Mouse (Mus musculus) R1 (cell line): ENCODE measurements at regions not wholly inside any gene's neighbourhood (a gene's known extent, or its start where the extent isn't known, plus 50 kb on each side); places are given as distances from the start of the nearest gene placed in this dataset.

Source experiments
- DNase-seq: peaks from one replicate; pipeline ENCODE4 v3.0.0-alpha.2; 2018; ENCODE audit warnings: low read depth, low spot score

DNA sequence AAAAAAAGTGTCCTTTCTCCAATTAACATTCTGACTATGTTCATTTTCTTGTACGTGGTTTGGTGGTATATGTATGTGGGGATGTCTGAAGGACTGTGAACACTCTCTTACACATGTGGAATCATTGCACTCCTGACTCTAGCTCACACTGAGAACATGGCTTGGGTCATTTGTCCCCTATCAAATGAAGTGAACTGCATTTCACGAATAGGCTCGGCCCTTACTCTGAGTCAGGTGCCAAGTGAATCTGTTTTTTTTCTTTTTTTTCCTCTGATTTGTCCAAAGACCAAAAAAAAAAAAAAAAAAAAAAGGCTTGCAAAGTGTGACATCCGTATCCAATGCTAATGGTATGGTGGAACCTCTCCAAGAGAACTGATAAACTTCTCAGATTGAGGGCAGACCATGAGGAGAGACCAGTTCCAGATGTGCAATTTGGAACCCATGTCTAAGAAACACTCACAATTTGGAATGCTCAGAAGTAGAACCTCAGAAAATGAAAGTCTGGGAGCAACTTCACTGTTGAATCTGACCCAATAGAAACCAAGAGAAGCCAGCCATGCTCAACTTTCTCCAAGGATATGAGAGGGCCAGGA lies 631.7 kb upstream of the Fam160b2 start:
- no peak for DNase-seq

- DNase-seq: no peak
These were observed 631.0 kb upstream of the Fam160b2 start for GRCm38 (mm10) chr14:71230484-71231188.

DNA sequence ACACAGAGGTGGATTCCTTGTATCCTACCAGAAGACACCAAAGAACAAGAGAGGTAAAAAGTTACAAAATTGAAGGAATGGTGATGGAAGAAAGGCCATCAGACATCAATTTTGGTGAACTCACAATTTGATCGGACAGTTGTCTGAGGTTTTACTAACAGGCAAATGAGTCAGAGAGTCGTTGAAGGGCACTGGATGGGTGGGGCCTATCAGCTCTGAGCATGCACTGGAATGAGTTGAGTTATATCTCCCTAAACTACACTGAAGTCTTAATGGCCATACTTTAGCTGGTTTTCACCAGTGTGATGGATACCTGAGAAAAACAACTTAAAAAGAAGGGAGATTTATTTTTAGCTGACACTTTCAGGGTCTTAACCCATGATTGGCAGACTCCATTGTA lies 630.3 kb upstream of the Fam160b2 start:
- DNase-seq: no peak

- no peak for DNase-seq
These were observed 629.3 kb upstream of the Fam160b2 start for GRCm38 (mm10) chr14:71228894-71229446.

DNA sequence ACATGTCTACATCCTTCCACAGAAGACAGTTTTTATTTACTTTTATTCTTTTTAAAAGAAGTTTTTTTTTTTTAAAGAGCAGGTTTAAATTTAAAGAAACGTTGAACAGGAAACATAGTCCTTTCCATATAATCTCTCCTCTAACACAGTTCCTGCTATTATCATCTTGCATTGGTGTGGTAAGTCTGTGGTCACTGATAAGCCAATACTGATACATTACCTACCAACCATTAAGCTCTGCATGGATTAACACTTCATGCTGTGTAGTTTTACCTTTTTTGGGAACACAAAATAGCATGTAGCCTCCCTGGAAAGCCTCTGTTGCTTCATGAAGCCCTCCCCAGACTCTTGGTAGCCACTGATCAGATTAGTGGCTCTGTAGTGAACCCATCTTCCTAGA lies 617.4 kb upstream of the Fam160b2 start:
- DNase-seq: no peak

DNA sequence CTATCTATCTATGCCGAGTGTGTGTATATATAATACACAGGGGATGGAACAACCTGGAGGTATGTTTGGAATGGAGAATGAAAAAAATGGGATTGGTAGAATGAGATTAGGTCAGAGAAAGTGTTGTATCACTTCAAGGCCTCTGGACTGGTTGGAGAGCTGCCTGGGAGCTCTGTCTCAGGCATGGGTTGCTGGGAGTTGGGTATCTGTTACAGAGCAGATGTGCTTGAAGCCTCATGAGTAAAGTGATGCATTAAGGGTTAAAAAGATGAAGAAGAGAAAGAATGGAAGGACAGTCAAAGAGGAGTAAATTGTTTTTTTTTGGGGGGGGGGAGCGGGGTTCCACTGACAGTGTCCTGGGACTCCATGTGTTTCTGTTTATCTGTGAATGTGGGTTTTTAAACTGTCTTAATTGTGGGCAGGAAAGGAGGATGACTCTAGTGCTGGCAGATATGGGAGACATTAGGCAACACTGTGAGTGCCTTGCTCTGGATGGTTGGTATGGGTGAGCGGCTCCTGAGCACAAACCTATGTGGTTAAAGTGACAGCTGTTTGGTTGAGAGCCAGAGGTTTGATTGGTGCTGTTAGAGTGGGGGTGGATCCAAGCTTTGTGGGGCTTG lies 611.8 kb upstream of the Fam160b2 start:
- DNase-seq: no peak

- no peak for DNase-seq
These were observed 603.8 kb upstream of the Fam160b2 start for GRCm38 (mm10) chr14:71203459-71203858.

DNA sequence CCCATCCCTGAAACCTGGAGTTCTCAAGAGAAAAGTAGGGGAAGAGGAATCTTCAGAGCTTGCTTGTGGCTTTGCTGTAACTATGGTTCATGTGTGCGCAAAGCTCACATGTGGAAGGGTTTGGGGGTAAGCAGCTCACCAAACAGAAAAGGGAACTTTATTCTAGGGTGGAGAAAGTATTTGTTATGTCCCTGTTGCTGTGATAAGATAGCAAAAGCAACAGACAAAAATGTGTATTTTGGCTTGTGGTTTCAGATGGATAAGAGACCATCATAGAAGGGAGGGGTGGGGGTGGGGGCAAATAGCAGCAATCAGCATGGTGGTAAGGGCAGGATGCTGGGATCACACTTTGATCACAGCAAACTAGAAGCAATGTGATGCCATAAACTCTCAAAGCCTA lies 601.3 kb upstream of the Fam160b2 start:
- no peak for DNase-seq

DNA sequence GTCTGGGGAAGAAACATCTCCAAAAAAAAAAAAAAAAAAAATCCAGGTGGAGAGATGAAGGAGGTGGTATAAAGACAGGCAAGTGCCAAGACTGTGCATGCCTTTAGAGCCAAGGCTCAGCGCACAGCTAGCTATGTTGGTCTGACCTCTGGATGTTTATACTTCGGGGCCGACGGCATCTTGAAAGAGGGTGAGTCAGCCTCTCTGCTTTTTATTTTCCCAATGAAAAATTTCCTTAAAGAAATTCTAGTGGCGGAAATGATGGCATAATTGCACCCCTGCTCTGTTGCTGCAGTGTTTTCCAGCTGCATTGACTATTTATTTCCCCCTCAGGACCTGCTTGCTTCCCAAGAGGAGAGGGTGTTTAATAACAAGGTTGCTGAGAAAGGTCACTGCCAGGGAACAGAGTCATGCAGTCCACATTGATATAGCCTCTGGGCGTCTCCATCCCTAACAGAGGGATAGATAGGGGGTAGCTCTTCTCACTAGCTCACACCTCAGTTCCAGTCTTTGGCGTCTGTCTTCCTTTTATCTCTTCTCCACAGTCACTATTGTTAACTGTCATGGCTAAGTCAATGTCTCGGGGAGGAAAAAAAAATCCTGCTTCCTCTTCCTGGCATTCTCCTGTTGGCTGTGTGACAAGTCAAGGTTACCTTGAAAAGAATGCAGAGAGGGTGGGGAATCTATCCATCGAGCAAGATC lies 599.7 kb upstream of the Fam160b2 start:
- peak; percentile 19 for DNase-seq

- DNase-seq: no peak
These were observed 594.6 kb upstream of the Fam160b2 start for GRCm38 (mm10) chr14:71194219-71194618.

DNA sequence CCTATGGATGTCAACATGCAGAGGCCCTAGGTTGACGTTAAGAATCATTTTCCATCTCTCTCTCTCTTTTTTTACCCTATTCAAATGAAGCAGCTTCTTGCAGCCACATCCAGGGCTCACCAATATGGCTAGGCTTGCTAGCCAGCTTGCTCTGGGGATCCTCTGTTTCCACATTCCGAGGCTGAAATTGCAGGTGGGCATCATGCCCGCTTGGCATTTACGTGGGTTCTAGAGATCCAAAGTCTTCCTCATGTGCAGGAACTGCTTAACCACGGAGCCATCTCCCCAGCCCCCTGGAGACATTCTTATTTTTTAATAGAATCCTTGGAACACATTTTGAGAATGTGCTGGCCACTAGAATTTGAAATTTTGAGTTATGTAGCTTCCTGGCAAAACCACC lies 592.9 kb upstream of the Fam160b2 start:
- no peak for DNase-seq

DNA sequence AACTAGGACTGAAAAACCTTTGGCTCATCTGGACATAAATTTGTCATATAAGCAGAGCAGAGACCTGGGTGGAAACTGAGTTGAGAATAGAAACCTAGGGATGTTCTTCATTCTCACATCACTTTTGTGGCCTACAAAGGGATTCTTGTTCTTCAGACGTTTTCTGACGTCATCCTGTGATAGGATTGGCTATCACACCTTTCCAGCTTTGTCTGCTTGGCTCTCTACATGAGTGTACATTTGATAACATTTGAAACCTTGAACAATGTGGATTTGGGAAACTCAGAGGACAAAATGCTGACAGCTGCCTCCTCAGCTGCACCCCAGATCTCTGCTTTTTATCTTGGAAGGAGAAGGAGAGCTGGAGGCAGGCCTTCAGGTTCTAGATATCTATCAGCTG lies 589.7 kb upstream of the Fam160b2 start:
- DNase-seq: no peak

DNA sequence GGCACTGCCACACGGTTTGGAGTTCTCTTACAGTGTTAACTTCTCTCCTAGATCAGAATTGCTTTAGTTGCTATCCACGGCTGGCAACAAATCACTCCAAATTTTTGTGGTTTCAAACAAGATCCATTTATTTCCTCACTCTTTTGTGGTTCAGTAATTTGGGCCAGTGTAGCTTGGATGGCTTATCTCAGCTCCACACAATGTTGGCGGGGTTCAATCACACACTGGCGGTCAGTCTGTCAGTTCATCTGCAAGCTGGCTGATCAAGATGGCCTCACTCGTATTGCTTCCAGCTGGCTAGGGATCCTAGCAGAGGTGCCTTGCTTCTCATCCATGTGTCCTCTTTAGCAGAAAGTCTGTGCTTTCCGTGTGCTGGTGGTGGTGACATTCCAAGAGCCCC lies 577.7 kb upstream of the Fam160b2 start:
- no peak for DNase-seq

DNA sequence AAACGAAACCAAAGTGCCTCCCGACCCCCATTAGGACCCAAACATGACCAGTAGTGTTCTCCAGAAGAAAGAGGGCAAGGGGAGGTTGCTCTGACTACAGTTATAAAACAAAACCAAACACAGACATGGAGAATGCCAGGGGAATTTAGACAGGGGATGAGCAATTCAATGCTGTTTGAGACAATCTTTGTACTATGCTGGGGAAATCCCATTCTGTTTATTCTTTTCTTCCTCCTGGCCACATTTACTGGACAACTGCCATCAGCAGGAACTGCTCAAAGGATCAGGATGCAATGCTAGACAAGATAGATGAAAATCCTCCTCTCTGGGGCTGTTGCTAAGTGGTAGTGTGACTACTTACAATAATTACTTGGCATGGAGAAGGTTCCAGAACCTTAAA lies 574.5 kb upstream of the Fam160b2 start:
- no peak for DNase-seq

DNA sequence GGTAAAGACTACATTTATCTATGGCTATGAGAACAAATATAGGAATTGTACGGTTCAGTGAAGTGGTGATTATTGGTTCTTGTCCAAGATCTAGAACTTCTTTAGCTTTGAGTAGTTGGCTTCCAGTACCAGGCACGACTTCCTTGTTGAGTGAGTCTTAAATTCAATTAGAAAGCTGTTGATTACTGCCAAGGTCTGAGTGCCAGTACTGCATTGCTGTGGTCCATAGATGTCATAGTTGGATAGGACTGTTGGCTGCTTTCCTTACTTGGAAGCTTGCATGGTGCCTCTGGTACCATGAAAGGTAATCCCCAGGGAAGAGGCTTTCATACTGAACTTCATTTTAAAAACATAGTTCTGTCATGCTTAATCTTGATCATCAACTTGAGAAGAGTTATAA lies 559.9 kb upstream of the Fam160b2 start:
- DNase-seq: no peak

DNA sequence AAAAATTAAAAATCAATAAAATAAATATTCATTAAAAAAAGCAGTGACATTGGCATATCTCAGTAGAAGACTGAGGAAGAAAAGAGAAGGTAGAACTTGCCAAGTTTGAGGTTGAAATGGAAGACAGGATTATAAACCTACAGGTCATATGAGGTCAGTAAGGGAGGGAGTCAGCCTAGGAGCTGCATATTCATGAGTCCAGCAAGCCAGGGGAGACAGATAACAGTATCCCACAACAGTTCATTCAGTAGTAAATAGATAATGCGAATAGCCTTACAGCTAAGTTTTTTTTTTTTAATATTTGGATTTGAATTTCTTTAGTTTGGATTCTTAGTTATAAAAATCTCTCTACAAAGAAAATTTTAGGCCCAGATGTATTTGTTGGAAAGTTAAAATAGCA lies 542.8 kb upstream of the Fam160b2 start:
- DNase-seq: no peak

DNA sequence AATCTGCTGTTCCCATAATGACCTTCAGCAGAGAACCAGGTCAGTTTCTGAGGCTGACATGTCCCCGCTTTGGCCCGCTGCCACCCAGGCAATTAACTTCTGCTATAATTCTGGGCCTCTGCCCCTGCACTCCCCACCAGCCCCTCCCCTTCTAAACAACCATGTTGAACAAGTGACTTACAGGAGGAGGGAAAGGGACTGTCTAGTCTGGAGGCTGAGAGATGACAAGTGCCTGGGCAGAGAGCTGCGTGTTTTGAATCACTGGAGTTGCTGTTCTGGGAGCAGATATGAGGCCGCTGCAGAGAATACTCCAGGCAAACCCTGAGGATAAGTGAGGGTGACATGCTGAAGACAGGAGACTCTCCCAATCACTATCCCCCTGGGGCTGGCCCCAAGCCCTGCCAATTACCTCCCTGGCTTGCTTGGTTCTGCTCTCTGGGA lies 530.2 kb upstream of the Fam160b2 start:
- no peak for DNase-seq

- no peak for DNase-seq
These were observed 528.9 kb upstream of the Fam160b2 start for GRCm38 (mm10) chr14:71128495-71128894.

DNA sequence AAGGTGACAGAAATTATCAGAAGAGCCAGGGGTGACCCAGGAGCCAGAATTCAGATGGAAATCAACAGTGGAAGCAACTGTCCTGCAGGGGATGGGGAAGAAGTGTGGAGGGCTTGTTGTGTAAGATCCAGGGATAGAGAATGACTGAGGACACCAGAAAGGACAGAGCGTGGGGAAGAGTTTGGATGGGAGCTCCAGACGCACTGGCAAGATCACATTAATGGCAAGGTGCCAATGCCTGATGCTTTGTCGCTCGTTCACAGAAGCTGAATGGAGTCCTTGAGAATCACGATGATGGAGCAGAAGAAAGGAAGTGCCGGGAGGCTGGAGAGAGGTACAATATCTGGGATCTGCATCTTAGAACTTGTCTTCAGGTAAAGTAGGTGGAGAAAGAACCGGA lies 519.0 kb upstream of the Fam160b2 start:
- no peak for DNase-seq

- no peak for DNase-seq
These were observed 516.3 kb upstream of the Fam160b2 start for GRCm38 (mm10) chr14:71115798-71116432.

DNA sequence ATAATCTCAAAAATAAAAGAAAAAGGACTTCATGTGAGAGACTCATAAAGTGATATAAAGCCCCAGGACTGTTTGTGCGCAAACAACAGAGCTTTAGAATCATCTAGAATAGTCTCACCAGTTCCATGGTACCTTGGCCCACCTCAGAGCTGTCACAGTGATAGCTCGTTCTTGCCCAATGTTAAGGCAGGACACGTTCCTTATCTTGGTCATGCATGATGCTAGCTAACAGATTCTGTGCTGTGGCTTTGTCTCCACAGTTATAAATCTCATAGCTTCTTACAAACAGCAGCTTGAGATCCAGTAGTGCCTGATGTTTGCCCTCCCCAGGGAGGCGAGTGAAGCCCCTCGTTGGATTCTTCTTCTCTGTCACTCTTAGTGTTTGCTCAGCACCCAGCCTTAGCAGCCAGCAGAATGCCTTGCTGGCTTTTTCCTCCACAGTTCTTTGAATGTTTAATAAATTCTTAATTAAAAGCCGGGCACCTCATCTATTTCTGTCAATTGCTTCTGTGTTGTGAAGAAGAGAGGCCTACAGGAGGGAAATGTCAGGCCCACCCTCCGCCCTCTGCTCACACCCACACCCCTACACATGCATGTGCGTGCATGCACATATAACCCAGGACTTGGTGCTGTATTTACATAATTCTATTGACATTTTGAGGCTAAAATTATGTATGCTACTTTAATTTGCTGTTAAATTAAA lies 515.6 kb upstream of the Fam160b2 start:
- no peak for DNase-seq
